Mouse (Mus musculus) thymus, postnatal 4 days (tissue): ENCODE data around the gene Ano1.

Experiments used
- DNase-seq: peaks from one replicate; pipeline ENCODE4 v3.0.0; 2021

Ano1 gene

GRCm38 (mm10) chr7:144751833-144752232 lies at the start of gene Ano1:
TSS of gene Ano1 (minus strand) at chr7:144751974.
- DNase-seq, result no peak

- DNase-seq, result no peak
These were observed 46.7 kb upstream of the Ano1 start for GRCm38 (mm10) chr7:144798471-144798870.

GRCm38 (mm10) chr7:144796986-144797735 lies 45.4 kb upstream of the Ano1 start:
- no peak for DNase-seq

GRCm38 (mm10) chr7:144795976-144796474 lies 44.3 kb upstream of the Ano1 start:
- DNase-seq, result no peak

- no peak for DNase-seq
These were observed 41.5 kb upstream of the Ano1 start for GRCm38 (mm10) chr7:144793296-144793695.

GRCm38 (mm10) chr7:144791426-144791825 lies 39.7 kb upstream of the Ano1 start:
- DNase-seq, result no peak

- peak; percentile 38 for DNase-seq
These were observed 38.1 kb upstream of the Ano1 start for GRCm38 (mm10) chr7:144789601-144790556.

GRCm38 (mm10) chr7:144788631-144789030 lies 36.9 kb upstream of the Ano1 start:
- no peak for DNase-seq

- DNase-seq, result no peak
These were observed 35.7 kb upstream of the Ano1 start for GRCm38 (mm10) chr7:144787501-144787900.

- DNase-seq, result no peak
These were observed 34.8 kb upstream of the Ano1 start for GRCm38 (mm10) chr7:144786571-144786970.

- DNase-seq, result no peak
These were observed 32.4 kb upstream of the Ano1 start for GRCm38 (mm10) chr7:144784176-144784575.

GRCm38 (mm10) chr7:144782402-144782801 lies 30.6 kb upstream of the Ano1 start:
- no peak for DNase-seq

- peak; percentile 15 for DNase-seq
These were observed 29.6 kb upstream of the Ano1 start for GRCm38 (mm10) chr7:144781337-144781736.

- DNase-seq, result no peak
These were observed 28.4 kb upstream of the Ano1 start for GRCm38 (mm10) chr7:144780190-144780589.

GRCm38 (mm10) chr7:144779691-144780090 lies 27.9 kb upstream of the Ano1 start:
- no peak for DNase-seq

- no peak for DNase-seq
These were observed 26.0 kb upstream of the Ano1 start for GRCm38 (mm10) chr7:144777805-144778204.

GRCm38 (mm10) chr7:144775804-144776447 lies 24.2 kb upstream of the Ano1 start:
- peak; percentile 91 for DNase-seq

- no peak for DNase-seq
These were observed 23.4 kb upstream of the Ano1 start for GRCm38 (mm10) chr7:144775214-144775613.

GRCm38 (mm10) chr7:144774283-144774682 lies 22.5 kb upstream of the Ano1 start:
- DNase-seq, result no peak

GRCm38 (mm10) chr7:144770116-144770515 lies 18.3 kb upstream of the Ano1 start:
- DNase-seq, result no peak

GRCm38 (mm10) chr7:144769434-144770080 lies 17.8 kb upstream of the Ano1 start:
- DNase-seq, result no peak

- no peak for DNase-seq
These were observed 17.1 kb upstream of the Ano1 start for GRCm38 (mm10) chr7:144768845-144769244.
